16 mouse cellular contexts compared by ENCODE assay signal in genomic region chr3:60615615-60616014, GRCm38 (mm10).
A peak's percentile ranks its signal among the peaks of the same experiment; 100 is the strongest.
DNase-seq lines count a peak whose midpoint lies in the region; ATAC-seq and TF ChIP-seq lines count a peak whose summit lies in the region.
"Had no signal": no experiment of that assay in that cellular context is flagged by ENCODE, and none has a peak within 500 bp of the region (broad histone marks: within the 10 kb centered on the region; RNA-seq: fewer than 3 reads in every experiment).

No protein-coding gene starts in this region.

- H3K4me3 ChIP-seq in hindbrain, embryonic 15.5 days, result no peak overlapping the region
- H3K4me3 ChIP-seq in hindbrain, embryonic 14.5 days (replicated peaks; ENCODE audit: low read length), result no peak overlapping the region
- no peak overlapping the region for H3K4me3 ChIP-seq in midbrain, embryonic 16.5 days (ENCODE audit: low read depth, low read length)
- H3K4me3 ChIP-seq in midbrain, embryonic 13.5 days (replicated peaks), result no peak overlapping the region
- H3K4me3 ChIP-seq in bone marrow macrophage, adult 2 months (ENCODE audit: insufficient read depth, low read length), result no peak overlapping the region
- H3K4me3 ChIP-seq: embryonic facial prominence, embryonic 13.5 days; heart, adult 2 months; limb, embryonic 13.5 days had no signal

- DNase-seq in hindbrain, embryonic 14.5 days (ENCODE audit: low spot score), result no peak
- peak; percentile 26 for DNase-seq in thymus, postnatal 4 days
- no peak for DNase-seq in right cerebral cortex, postnatal 10 days (ENCODE audit: low spot score in 2 of 2)
- DNase-seq in cerebellum, adult 18-20 months, result no peak
- DNase-seq: adrenal gland, adult 8-10 months; cerebellum, adult 8-10 months; liver, postnatal 0 days had no signal

- peak overlapping the region; percentile 16; the same call in 1 of the 2 replicates for H3K4me2 ChIP-seq in hindbrain, embryonic 15.5 days
- H3K4me2 ChIP-seq in hindbrain, embryonic 14.5 days (replicated peaks), result no peak overlapping the region
- H3K4me2 ChIP-seq in midbrain, embryonic 16.5 days (ENCODE audit: low read length), result peak overlapping the region; percentile 2; the same call in 1 of the 2 replicates
- no peak overlapping the region for H3K4me2 ChIP-seq in midbrain, embryonic 13.5 days (replicated peaks)
- H3K4me2 ChIP-seq: embryonic facial prominence, embryonic 13.5 days; limb, embryonic 13.5 days had no signal

- H3K27me3 ChIP-seq in hindbrain, embryonic 15.5 days, result no peaks in the 10 kb centered on the region
- H3K27me3 ChIP-seq in hindbrain, embryonic 14.5 days (ENCODE audit: control insufficient read depth, insufficient read depth, low read length), result no peaks in the 10 kb centered on the region
- no peaks in the 10 kb centered on the region for H3K27me3 ChIP-seq in midbrain, embryonic 16.5 days (ENCODE audit: control insufficient read depth, insufficient read depth, low read depth, low read length)
- H3K27me3 ChIP-seq in midbrain, embryonic 13.5 days, result no peaks in the 10 kb centered on the region
- H3K27me3 ChIP-seq: embryonic facial prominence, embryonic 13.5 days; limb, embryonic 13.5 days had no signal

- ATAC-seq in hindbrain, embryonic 15.5 days (ENCODE audit: low FRiP score, low read depth), result 0 out of 2 replicates have a peak, but pooled peaks have one; percentile 16
- ATAC-seq in hindbrain, embryonic 14.5 days (ENCODE audit: low FRiP score), result no peak
- no peak; the same call in 1 of the 2 replicates for ATAC-seq in midbrain, embryonic 16.5 days
- ATAC-seq in midbrain, embryonic 13.5 days, result no peak

- no peaks in the 10 kb centered on the region for H3K9me3 ChIP-seq in hindbrain, embryonic 15.5 days
- H3K9me3 ChIP-seq in hindbrain, embryonic 14.5 days (ENCODE audit: control insufficient read depth, low read length), result no peaks in the 10 kb centered on the region
- no peaks in the 10 kb centered on the region for H3K9me3 ChIP-seq in midbrain, embryonic 16.5 days (replicated peaks; ENCODE audit: control insufficient read depth, low read length, poor library complexity, severe bottlenecking)
- H3K9me3 ChIP-seq in midbrain, embryonic 13.5 days, result no peaks in the 10 kb centered on the region
- H3K9me3 ChIP-seq: embryonic facial prominence, embryonic 13.5 days; limb, embryonic 13.5 days had no signal

- H3K9ac ChIP-seq in hindbrain, embryonic 15.5 days, result no peak overlapping the region
- H3K9ac ChIP-seq in hindbrain, embryonic 14.5 days, result no peak overlapping the region
- H3K9ac ChIP-seq in midbrain, embryonic 16.5 days (ENCODE audit: low read depth, low read length), result no peak overlapping the region
- no peak overlapping the region for H3K9ac ChIP-seq in midbrain, embryonic 13.5 days (replicated peaks)
- H3K9ac ChIP-seq: embryonic facial prominence, embryonic 13.5 days; limb, embryonic 13.5 days; liver, postnatal 0 days had no signal

- TF ChIP-seq CTCF in bone marrow macrophage, adult 2 months (IDR thresholded peaks at IDR 0.05; ENCODE audit: low read depth, low read length), result no peak

- no peak overlapping the region for H3K27ac ChIP-seq in hindbrain, embryonic 15.5 days (replicated peaks)
- no peak overlapping the region for H3K27ac ChIP-seq in hindbrain, embryonic 14.5 days
- no peak overlapping the region for H3K27ac ChIP-seq in midbrain, embryonic 16.5 days (ENCODE audit: low read length)
- no peak overlapping the region for H3K27ac ChIP-seq in midbrain, embryonic 13.5 days
- peak overlapping the region; percentile 64 for H3K27ac ChIP-seq in bone marrow macrophage, adult 2 months (ENCODE audit: insufficient read depth, low read depth, low read length)
- H3K27ac ChIP-seq: embryonic facial prominence, embryonic 13.5 days; heart, adult 2 months; limb, embryonic 13.5 days; macrophage; stomach, postnatal 0 days had no signal

- 0 out of 2 replicates have a peak, but pooled peaks cover 4% of the 10 kb centered on the region for H3K4me1 ChIP-seq in hindbrain, embryonic 15.5 days (replicated peaks)
- H3K4me1 ChIP-seq in hindbrain, embryonic 14.5 days (replicated peaks; ENCODE audit: control insufficient read depth, insufficient read depth, low read length), result no peaks in the 10 kb centered on the region
- H3K4me1 ChIP-seq in midbrain, embryonic 16.5 days (ENCODE audit: control insufficient read depth, insufficient read depth, low read length), result no peaks in the 10 kb centered on the region
- H3K4me1 ChIP-seq in midbrain, embryonic 13.5 days (replicated peaks), result peaks cover 3% of the 10 kb centered on the region; the same call in 1 of the 2 replicates
- peaks cover 25% of the 10 kb centered on the region for H3K4me1 ChIP-seq in bone marrow macrophage, adult 2 months (ENCODE audit: control insufficient read depth, insufficient read depth, low read length)
- H3K4me1 ChIP-seq: embryonic facial prominence, embryonic 13.5 days had no signal

- TF ChIP-seq POLR2A in bone marrow macrophage, adult 2 months (IDR thresholded peaks at IDR 0.05; ENCODE audit: borderline replicate concordance, low read depth, low read length), result no peak

- H3K36me3 ChIP-seq in hindbrain, embryonic 15.5 days, result no peaks in the 10 kb centered on the region
- no peaks in the 10 kb centered on the region for H3K36me3 ChIP-seq in hindbrain, embryonic 14.5 days (replicated peaks; ENCODE audit: control insufficient read depth, insufficient read depth)
- no peaks in the 10 kb centered on the region for H3K36me3 ChIP-seq in midbrain, embryonic 16.5 days (ENCODE audit: control insufficient read depth, insufficient read depth, low read length)
- no peaks in the 10 kb centered on the region for H3K36me3 ChIP-seq in midbrain, embryonic 13.5 days

- WGBS in hindbrain, embryonic 15.5 days, result 64% methylated on average over 7 of the region's 7 CpGs
- WGBS in hindbrain, embryonic 14.5 days, result 67% methylated on average over 7 of the region's 7 CpGs
- 64% methylated on average over 7 of the region's 7 CpGs for WGBS in midbrain, embryonic 16.5 days
- WGBS in midbrain, embryonic 13.5 days, result 74% methylated on average over 7 of the region's 7 CpGs

Comparison
In these comparisons a context has a peak if more than half of its experiments do, and no peak if none do; other contexts are left out.
1. H3K4me2 ChIP-seq: peak in hindbrain, embryonic 15.5 days (single experiment) and midbrain, embryonic 16.5 days (single experiment); none in hindbrain, embryonic 14.5 days (single experiment) and midbrain, embryonic 13.5 days (single experiment).